Mouse (Mus musculus): ENCODE results near the gene Ifi206.

DNA sequence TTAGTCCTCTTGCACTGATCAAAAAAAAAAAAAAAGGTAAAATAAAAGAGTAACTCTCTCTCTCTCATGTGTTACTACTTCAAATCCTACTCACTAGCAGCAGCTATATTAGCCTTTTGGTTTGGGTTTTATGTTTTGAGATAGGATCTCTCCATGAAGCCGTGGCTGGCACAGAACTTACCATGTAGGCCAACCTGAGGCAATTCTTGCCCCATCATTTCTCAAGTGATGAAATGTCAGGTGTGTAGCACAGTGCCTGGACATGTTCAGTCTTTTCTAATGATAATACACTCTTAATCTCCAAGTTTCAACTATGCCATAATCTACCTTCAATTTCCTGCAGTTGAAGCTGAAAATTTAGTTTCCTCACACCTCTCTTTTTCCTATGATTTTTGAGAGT, 47.8 kb downstream of the Ifi206 start:
- TF ChIP-seq POLR2A (IDR thresholded peaks at IDR 0.05; ENCODE audit: low read depth, low read length) (no peak), CTCF (conservative IDR thresholded peaks at IDR 0.05; ENCODE audit: insufficient read depth, insufficient read length, low read depth, low read length) (no peak)
